Mouse (Mus musculus) midbrain, embryonic 10.5 days (tissue): ENCODE results near the gene C530008M17Rik. TPM values are rescaled to one million over a fixed set of nuclear protein-coding genes. Genes with fewer than 3 reads are reported as not detected.

Experiments
- DNase-seq: peaks from one replicate; pipeline ENCODE4 v3.0.0-alpha.2; 2017; ENCODE audit warnings: low spot score
- H3K27ac ChIP-seq: fragments of 300-500 bp; sonication (generic); replicated peaks from 2 replicates; pipeline ENCODE4 v1.5.1; 2016; ENCODE audit warnings: mild to moderate bottlenecking
- H3K27me3 ChIP-seq: fragments of 300-500 bp; sonication (generic); 2 replicates; pipeline ENCODE4 v1.6.1; 2016; ENCODE audit warnings: low read depth, mild to moderate bottlenecking; ENCODE audit not compliant: poor library complexity, severe bottlenecking
- H3K36me3 ChIP-seq: fragments of 300-500 bp; sonication (generic); 2 replicates; pipeline ENCODE4 v1.6.1; 2016; ENCODE audit warnings: mild to moderate bottlenecking, moderate library complexity
- H3K4me1 ChIP-seq: fragments of 300-500 bp; sonication (generic); 2 replicates; pipeline ENCODE4 v1.6.1; 2016
- H3K4me3 ChIP-seq: fragments of 300-500 bp; sonication (generic); 2 replicates; pipeline ENCODE4 v1.5.1; 2016; ENCODE audit warnings: mild to moderate bottlenecking, moderate library complexity
- H3K9me3 ChIP-seq: fragments of 300-500 bp; sonication (generic); replicated peaks from 2 replicates; pipeline ENCODE4 v1.6.1; 2016; ENCODE audit warnings: mild to moderate bottlenecking
- WGBS: fragments of 180-500 bp; shearing (Covaris S2); methylation state at CpG from one replicate; pipeline ENCODE4 v1.1.7; 2016; 5-methylcytosine and 5-hydroxymethylcytosine counted together
- polyA plus RNA-seq: library from polyadenylated mRNA; unstranded; fragments of >200 nt; fragmentation: Nextera tagmentation; extraction: Ambion mirVana; gene quantifications from 2 replicates; pipeline ENCODE4 v1.2.1, GENCODE M21; 2016

The C530008M17Rik gene
- polyA plus RNA-seq = 31.5 and 36.0 TPM in 2 replicates

DNA sequence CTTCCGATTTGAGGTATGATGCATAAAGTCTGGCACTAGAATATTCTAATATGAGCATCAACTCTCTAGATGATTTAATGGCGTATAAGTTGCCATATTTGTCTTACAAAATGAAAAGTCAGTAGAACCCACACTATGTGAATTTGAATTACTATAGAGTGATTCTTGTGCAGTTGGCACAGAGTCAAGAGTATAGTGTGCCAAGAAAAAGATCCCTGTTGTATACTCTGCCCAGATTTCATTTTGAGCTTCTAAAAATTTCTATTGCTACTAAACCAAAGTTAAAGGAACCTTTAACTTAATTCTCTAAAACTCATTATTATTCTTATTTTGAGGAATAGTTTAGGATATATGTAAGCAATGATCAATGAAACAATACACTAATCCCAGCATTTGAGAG is at the start of gene C530008M17Rik:
C530008M17Rik (plus strand) TSS at position 301 of the 400 bp plus-strand sequence.
- no peak for DNase-seq
- WGBS = 94% methylated on average over 2 of the region's 2 CpGs
- no peaks in the 10 kb centered on the region for H3K9me3 ChIP-seq
- peaks cover 28% of the 10 kb centered on the region for H3K27me3 ChIP-seq
- peak within 1 kb of the TSS; percentile 99 for H3K27ac ChIP-seq
- H3K36me3 ChIP-seq = peaks cover 9% of the 10 kb centered on the region
- H3K4me1 ChIP-seq = peaks cover 33% of the 10 kb centered on the region
- peak within 1 kb of the TSS; percentile 87 for H3K4me3 ChIP-seq

GRCm38 (mm10) chr5:76609702-76610370 is 46.5 kb upstream of the C530008M17Rik start:
- Histone ChIP-seq H3K27me3 (no peaks in the 10 kb centered on the region), H3K4me1 (no peaks in the 10 kb centered on the region), H3K36me3 (peaks cover 97% of the 10 kb centered on the region), H3K27ac (no peak overlapping the region), H3K4me3 (no peak overlapping the region), H3K9me3 (no peaks in the 10 kb centered on the region)
- 94% methylated on average over 8 of the region's 8 CpGs for WGBS
- DNase-seq = no peak

GRCm38 (mm10) chr5:76612867-76613499 is 43.3 kb upstream of the C530008M17Rik start:
- 93% methylated on average over 6 of the region's 6 CpGs for WGBS
- Histone ChIP-seq H3K27ac (no peak overlapping the region), H3K27me3 (no peaks in the 10 kb centered on the region), H3K4me3 (no peak overlapping the region), H3K4me1 (no peaks in the 10 kb centered on the region), H3K36me3 (peaks cover 95% of the 10 kb centered on the region), H3K9me3 (no peaks in the 10 kb centered on the region)
- no peak for DNase-seq

GRCm38 (mm10) chr5:76615276-76615675 is 41.0 kb upstream of the C530008M17Rik start:
- WGBS = 95% methylated on average over 8 of the region's 8 CpGs
- peaks cover 95% of the 10 kb centered on the region for H3K36me3 ChIP-seq
- no peaks in the 10 kb centered on the region for H3K27me3 ChIP-seq
- H3K4me1 ChIP-seq = no peaks in the 10 kb centered on the region
- H3K4me3 ChIP-seq = no peak overlapping the region
- no peaks in the 10 kb centered on the region for H3K9me3 ChIP-seq
- DNase-seq = no peak
- no peak overlapping the region for H3K27ac ChIP-seq

DNA sequence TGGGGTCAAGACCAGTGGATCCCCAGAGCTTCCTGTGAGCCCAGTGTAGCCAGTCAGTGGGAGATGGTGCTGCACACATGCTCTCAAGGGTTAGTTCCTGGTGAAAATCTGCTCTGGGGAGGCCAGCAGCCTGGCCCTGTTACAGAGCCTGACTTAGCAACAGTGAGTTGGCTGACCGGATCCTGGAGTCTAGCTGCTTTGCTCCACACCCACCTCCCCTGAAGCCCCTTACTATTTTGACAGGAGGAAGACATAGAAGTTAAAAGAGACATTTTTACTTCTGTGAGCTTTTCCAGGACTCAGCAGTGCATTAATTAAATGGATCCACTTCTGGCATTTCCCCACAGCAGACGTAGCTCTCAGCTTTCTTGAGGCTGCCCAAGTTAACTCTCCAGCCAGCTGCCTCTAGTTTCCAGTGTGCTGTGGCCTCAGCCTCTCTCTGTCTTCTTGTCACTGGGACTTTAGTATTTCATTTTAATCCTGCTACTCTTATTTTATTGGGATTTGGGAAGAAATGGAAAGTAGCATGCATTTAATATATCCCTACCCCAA is 40.0 kb upstream of the C530008M17Rik start:
- Histone ChIP-seq H3K9me3 (no peaks in the 10 kb centered on the region), H3K4me3 (no peak overlapping the region), H3K36me3 (peaks cover 95% of the 10 kb centered on the region), H3K27me3 (no peaks in the 10 kb centered on the region), H3K27ac (no peak overlapping the region), H3K4me1 (no peaks in the 10 kb centered on the region)
- DNase-seq = no peak
- 87% methylated on average over 2 of the region's 2 CpGs for WGBS

GRCm38 (mm10) chr5:76618750-76619149 is 37.6 kb upstream of the C530008M17Rik start:
- H3K27ac ChIP-seq = no peak overlapping the region
- H3K27me3 ChIP-seq = no peaks in the 10 kb centered on the region
- H3K4me1 ChIP-seq = no peaks in the 10 kb centered on the region
- 91% methylated on average over 7 of the region's 7 CpGs for WGBS
- peaks cover 95% of the 10 kb centered on the region for H3K36me3 ChIP-seq
- no peak overlapping the region for H3K4me3 ChIP-seq
- no peaks in the 10 kb centered on the region for H3K9me3 ChIP-seq
- DNase-seq = no peak

- H3K4me3 ChIP-seq = no peak overlapping the region
- 95% methylated on average over 9 of the region's 9 CpGs for WGBS
- H3K27me3 ChIP-seq = no peaks in the 10 kb centered on the region
- no peaks in the 10 kb centered on the region for H3K4me1 ChIP-seq
- H3K27ac ChIP-seq = no peak overlapping the region
- H3K36me3 ChIP-seq = peaks cover 90% of the 10 kb centered on the region
- no peak for DNase-seq
- no peaks in the 10 kb centered on the region for H3K9me3 ChIP-seq
These were observed 32.6 kb upstream of the C530008M17Rik start for GRCm38 (mm10) chr5:76623759-76624158.

- no peak overlapping the region for H3K27ac ChIP-seq
- no peak overlapping the region for H3K4me3 ChIP-seq
- DNase-seq = no peak
- H3K9me3 ChIP-seq = no peaks in the 10 kb centered on the region
- 89% methylated on average over 1 of the region's 1 CpGs for WGBS
- peaks cover 87% of the 10 kb centered on the region for H3K36me3 ChIP-seq
- H3K4me1 ChIP-seq = no peaks in the 10 kb centered on the region
- H3K27me3 ChIP-seq = no peaks in the 10 kb centered on the region
These were observed 28.5 kb upstream of the C530008M17Rik start for GRCm38 (mm10) chr5:76627770-76628169.

DNA sequence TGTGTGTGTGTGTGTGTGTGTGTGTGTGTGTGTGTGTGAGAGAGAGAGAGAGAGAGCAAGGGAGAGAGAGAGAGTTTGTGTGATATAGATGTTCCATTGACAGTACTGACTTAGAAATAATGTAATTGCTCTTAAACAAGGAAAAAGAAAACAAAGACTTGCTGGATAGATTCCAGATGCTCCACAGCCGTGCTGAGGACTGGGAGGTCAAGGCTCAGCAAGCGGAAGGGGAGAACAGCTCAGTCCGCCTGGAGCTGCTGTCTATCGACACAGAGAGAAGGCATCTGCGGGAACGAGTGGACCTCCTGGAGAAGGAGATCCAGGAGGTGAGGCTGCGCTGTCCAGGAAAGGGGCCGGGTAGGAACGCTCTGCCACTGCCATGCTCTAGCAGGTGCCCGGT is 22.3 kb upstream of the C530008M17Rik start:
- Histone ChIP-seq H3K4me1 (no peaks in the 10 kb centered on the region), H3K27ac (no peak overlapping the region), H3K36me3 (peaks cover 92% of the 10 kb centered on the region), H3K27me3 (no peaks in the 10 kb centered on the region), H3K4me3 (no peak overlapping the region), H3K9me3 (no peaks in the 10 kb centered on the region)
- DNase-seq = no peak
- 83% methylated on average over 10 of the region's 10 CpGs for WGBS

GRCm38 (mm10) chr5:76635592-76635991 is 20.7 kb upstream of the C530008M17Rik start:
- 96% methylated on average over 2 of the region's 2 CpGs for WGBS
- H3K36me3 ChIP-seq = peaks cover 96% of the 10 kb centered on the region

GRCm38 (mm10) chr5:76642076-76642475 is 14.2 kb upstream of the C530008M17Rik start:
- Histone ChIP-seq H3K4me1 (no peaks in the 10 kb centered on the region), H3K9me3 (no peaks in the 10 kb centered on the region), H3K36me3 (peaks cover 88% of the 10 kb centered on the region), H3K4me3 (no peak overlapping the region), H3K27me3 (no peaks in the 10 kb centered on the region), H3K27ac (no peak overlapping the region)
- no peak for DNase-seq
- 96% methylated on average over 4 of the region's 4 CpGs for WGBS

More at GRCm38 (mm10) chr5:76635592-76635991, 20.7 kb upstream of the C530008M17Rik start:
- DNase-seq = no peak
- no peak overlapping the region for H3K4me3 ChIP-seq
- H3K4me1 ChIP-seq = no peaks in the 10 kb centered on the region
- H3K27ac ChIP-seq = no peak overlapping the region
- no peaks in the 10 kb centered on the region for H3K9me3 ChIP-seq
- H3K27me3 ChIP-seq = no peaks in the 10 kb centered on the region

DNA sequence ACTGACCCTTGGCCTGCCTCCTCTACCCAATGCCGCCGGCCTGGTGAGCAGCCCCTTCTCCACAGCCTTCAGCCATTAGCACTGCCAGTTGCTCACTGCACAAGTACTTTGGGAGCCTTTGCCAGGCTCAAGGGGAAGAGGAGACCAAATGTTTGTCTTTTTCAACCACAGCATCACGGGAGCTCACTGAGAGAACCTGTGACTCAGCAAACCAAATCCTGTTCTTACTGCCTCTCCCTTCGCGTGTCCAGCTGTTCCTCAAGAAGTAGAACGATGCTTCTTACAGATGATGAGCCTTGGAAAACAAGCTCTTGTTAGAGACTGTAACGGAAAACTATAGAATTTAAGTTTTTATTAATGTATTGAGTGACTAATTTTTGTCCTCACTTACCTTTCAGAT is 12.1 kb upstream of the C530008M17Rik start:
- 94% methylated on average over 7 of the region's 7 CpGs for WGBS
- H3K4me3 ChIP-seq = no peak overlapping the region
- H3K36me3 ChIP-seq = peaks cover 77% of the 10 kb centered on the region

More for the DNA sequence above, 12.1 kb upstream of the C530008M17Rik start:
- H3K27me3 ChIP-seq = no peaks in the 10 kb centered on the region
- no peak overlapping the region for H3K27ac ChIP-seq
- DNase-seq = no peak
- no peaks in the 10 kb centered on the region for H3K9me3 ChIP-seq
- H3K4me1 ChIP-seq = no peaks in the 10 kb centered on the region
